Mouse (Mus musculus) left cerebral cortex, adult 11 months (tissue): ENCODE results near the gene Gm21094.
"Not testable (repeated sequence)": the region's sequence is repeated elsewhere in the genome, so short reads cannot be mapped to it uniquely, and the experiment has no call there.

Experiments
- DNase-seq: peaks from one replicate; pipeline ENCODE4 v3.0.0; 2022; ENCODE audit warnings: low spot score

Gene Gm21094

GRCm38 (mm10) chrY:32620343-32620742, at the start of gene Gm21094:
TSS of gene Gm21094 (minus strand) at chrY:32620443.
- DNase-seq, result not testable (repeated sequence)
